Mouse (Mus musculus) myocyte (in vitro differentiated cells): Measurements from ENCODE around the gene Pnrc2. TPM values are rescaled to one million over a fixed set of nuclear protein-coding genes. Genes with fewer than 3 reads are reported as not detected.

Experiments used
- H3K27me3 ChIP-seq: one replicate; pipeline ENCODE4 v1.6.1; 2011; ENCODE audit not compliant: control insufficient read depth, insufficient read depth, insufficient read length
- H3K36me3 ChIP-seq: one replicate; pipeline ENCODE4 v1.6.1; 2011; ENCODE audit not compliant: control insufficient read depth, insufficient read depth
- H3K4me2 ChIP-seq: one replicate; pipeline ENCODE4 v1.6.1; 2011; ENCODE audit warnings: low read depth, control low read depth
- H3K4me3 ChIP-seq: one replicate; pipeline ENCODE4 v1.5.1; 2011; ENCODE audit warnings: mild to moderate bottlenecking, control low read depth, moderate library complexity
- H3K79me2 ChIP-seq: one replicate; pipeline ENCODE4 v1.6.1; 2011; ENCODE audit not compliant: control insufficient read depth, insufficient read depth
- H3ac ChIP-seq: one replicate; pipeline ENCODE4 v1.6.1; 2011; ENCODE audit not compliant: control insufficient read depth, insufficient read length
- E2F4 ChIP-seq: IDR thresholded peaks from one replicate; pipeline ENCODE4 v1.6.1; 2011; ENCODE audit warnings: mild to moderate bottlenecking, control low read depth, moderate library complexity; ENCODE audit not compliant: insufficient read depth
- MAX ChIP-seq: IDR thresholded peaks from one replicate; pipeline ENCODE4 v1.6.1; 2011; ENCODE audit warnings: low read depth, mild to moderate bottlenecking, control low read depth
- MYOD1 ChIP-seq, 3 experiments: IDR thresholded peaks; one replicate each; pipeline ENCODE4 v1.6.1; 2011; ENCODE audit warnings: control low read depth in 2 of 3, low read depth in 2 of 3, mild to moderate bottlenecking in 2 of 3, moderate library complexity in 1 of 3; ENCODE audit not compliant: insufficient read length in 2 of 3, control insufficient read depth in 1 of 3
- POLR2A ChIP-seq: IDR thresholded peaks from one replicate; pipeline ENCODE4 v1.6.1; 2011; ENCODE audit warnings: low read depth, mild to moderate bottlenecking, control low read depth, moderate library complexity; ENCODE audit not compliant: insufficient read length
- POLR2AphosphoS2 ChIP-seq: IDR thresholded peaks from one replicate; pipeline ENCODE4 v1.6.1; 2011; ENCODE audit warnings: low read depth, control low read depth; ENCODE audit not compliant: insufficient read length
- REST ChIP-seq: IDR thresholded peaks from one replicate; pipeline ENCODE4 v1.6.1; 2011; ENCODE audit warnings: mild to moderate bottlenecking, control low read depth, moderate library complexity; ENCODE audit not compliant: insufficient read depth, insufficient read length
- SRF ChIP-seq: IDR thresholded peaks from one replicate; pipeline ENCODE4 v1.6.1; 2011; ENCODE audit warnings: low read depth; ENCODE audit not compliant: control insufficient read depth, insufficient read length
- TCF12 ChIP-seq: IDR thresholded peaks from one replicate; pipeline ENCODE4 v1.6.1; 2011; ENCODE audit warnings: mild to moderate bottlenecking, control low read depth; ENCODE audit not compliant: poor library complexity, insufficient read depth, severe bottlenecking
- TCF3 ChIP-seq: IDR thresholded peaks from one replicate; pipeline ENCODE4 v1.6.1; 2011; ENCODE audit warnings: low read depth, control low read depth; ENCODE audit not compliant: insufficient read length
- USF1 ChIP-seq: IDR thresholded peaks from one replicate; pipeline ENCODE4 v1.6.1; 2011; ENCODE audit warnings: low read depth, mild to moderate bottlenecking, control low read depth, moderate library complexity
- polyA plus RNA-seq: library from polyadenylated mRNA; unstranded; fragments of >200 nt; fragmentation: generic; extraction: Trizol; gene quantifications from one replicate; pipeline ENCODE4 v1.2.1, GENCODE M21; 2012; ENCODE audit warnings: missing spikeins

The Pnrc2 gene
- polyA plus RNA-seq, 1 experiment = 45.2 TPM

GRCm38 (mm10) chr4:135821772-135822171, 51.9 kb downstream of the Pnrc2 start:
- Histone ChIP-seq H3K4me2 (no peak overlapping the region), H3ac (no peak overlapping the region), H3K79me2 (no peaks in the 10 kb centered on the region), H3K36me3 (no peaks in the 10 kb centered on the region), H3K4me3 (no peak overlapping the region), H3K27me3 (no peaks in the 10 kb centered on the region)
- TF ChIP-seq TCF12 (no peak), SRF (no peak), MAX (no peak), E2F4 (no peak), TCF3 (no peak), POLR2A (no peak), USF1 (no peak), POLR2AphosphoS2 (no peak), REST (no peak), MYOD1 (IDR thresholded peaks at IDR 0.05; ENCODE audit: control insufficient read depth in 1 of 3, insufficient read length in 2 of 3, low read depth in 2 of 3) (no peak)

Other genes starting within 250 kb of the Pnrc2 start
- gene Ifnlr1, start 187.6 kb downstream of the Pnrc2 start, polyA plus RNA-seq = not detected
- gene Il22ra1, start 145.7 kb downstream of the Pnrc2 start, polyA plus RNA-seq = 0.04 TPM
- gene Myom3, start 114.1 kb downstream of the Pnrc2 start, polyA plus RNA-seq = 97.1 TPM
- 22.3 TPM for gene Srsf10, start 18.1 kb downstream of the Pnrc2 start, polyA plus RNA-seq
- not detected for gene Cnr2, start 21.5 kb upstream of the Pnrc2 start, polyA plus RNA-seq
- gene Fuca1, start 46.9 kb upstream of the Pnrc2 start, polyA plus RNA-seq = 29.8 TPM
- gene Hmgcl, start 72.6 kb upstream of the Pnrc2 start, polyA plus RNA-seq = 44.1 TPM
- 51.3 TPM for gene Gale, start 89.9 kb upstream of the Pnrc2 start, polyA plus RNA-seq
- gene Lypla2, start 98.8 kb upstream of the Pnrc2 start, polyA plus RNA-seq = 60.9 TPM
- 35.2 TPM for gene Pithd1, start 113.4 kb upstream of the Pnrc2 start, polyA plus RNA-seq
- gene Eloa, start 147.9 kb upstream of the Pnrc2 start, polyA plus RNA-seq = 17.2 TPM
- gene Rpl11, start 179.6 kb upstream of the Pnrc2 start, polyA plus RNA-seq = 1,551 TPM